Mouse (Mus musculus) MEL-GATA-1-ER (cell line): ENCODE measurements around the gene Lnx2.

Source experiments
- DNase-seq: peaks from one replicate; pipeline ENCODE4 v3.0.0-alpha.2; 2012; ENCODE audit warnings: low read depth; ENCODE audit errors: extremely low read depth

Gene Lnx2

GRCm38 (mm10) chr5:147020579-147020978 lies 55.8 kb downstream of the Lnx2 start:
- DNase-seq = no peak

- no peak for DNase-seq
Observed at GRCm38 (mm10) chr5:147018761-147019160, 57.6 kb downstream of the Lnx2 start.

- no peak for DNase-seq
Observed at GRCm38 (mm10) chr5:147017526-147017925, 58.9 kb downstream of the Lnx2 start.

- DNase-seq = no peak
Observed at GRCm38 (mm10) chr5:147016622-147017021, 59.8 kb downstream of the Lnx2 start.

- no peak for DNase-seq
Observed at GRCm38 (mm10) chr5:147015191-147015590, 61.2 kb downstream of the Lnx2 start.

GRCm38 (mm10) chr5:147013845-147014244 lies 62.5 kb downstream of the Lnx2 start:
- no peak for DNase-seq

GRCm38 (mm10) chr5:147011333-147011732 lies 65.1 kb downstream of the Lnx2 start:
- no peak for DNase-seq

GRCm38 (mm10) chr5:147003303-147003702 lies 73.1 kb downstream of the Lnx2 start:
- no peak for DNase-seq

GRCm38 (mm10) chr5:147001312-147001711 lies 75.1 kb downstream of the Lnx2 start:
- no peak for DNase-seq

GRCm38 (mm10) chr5:146998802-146999201 lies 77.6 kb downstream of the Lnx2 start:
- DNase-seq = no peak

- DNase-seq = no peak
Observed at GRCm38 (mm10) chr5:146996812-146997211, 79.6 kb downstream of the Lnx2 start.

- DNase-seq = no peak
Observed at GRCm38 (mm10) chr5:146994973-146995372, 81.4 kb downstream of the Lnx2 start.

GRCm38 (mm10) chr5:146993509-146993908 lies 82.9 kb downstream of the Lnx2 start:
- no peak for DNase-seq

GRCm38 (mm10) chr5:146989051-146989450 lies 87.3 kb downstream of the Lnx2 start:
- no peak for DNase-seq

- no peak for DNase-seq
Observed at GRCm38 (mm10) chr5:146987588-146987987, 88.8 kb downstream of the Lnx2 start.

- no peak for DNase-seq
Observed at GRCm38 (mm10) chr5:146985725-146986433, 90.5 kb downstream of the Lnx2 start.

GRCm38 (mm10) chr5:146983216-146983615 lies 93.2 kb downstream of the Lnx2 start:
- peak; percentile 26 for DNase-seq

- no peak for DNase-seq
Observed at GRCm38 (mm10) chr5:146981376-146981775, 95.0 kb downstream of the Lnx2 start.

- no peak for DNase-seq
Observed at GRCm38 (mm10) chr5:146974781-146975123, 101.6 kb downstream of the Lnx2 start.

GRCm38 (mm10) chr5:146973858-146974780 lies 102.3 kb downstream of the Lnx2 start:
- DNase-seq = no peak

GRCm38 (mm10) chr5:146973353-146973752 lies 103.0 kb downstream of the Lnx2 start:
- DNase-seq = no peak

- no peak for DNase-seq
Observed at GRCm38 (mm10) chr5:146971776-146972561, 104.4 kb downstream of the Lnx2 start.
